Mouse (Mus musculus) cerebellum, adult 9-11 months (tissue): Measurements from ENCODE around the gene Ptprk.

Experiments used
- DNase-seq: peaks from one replicate; pipeline ENCODE4 v3.0.0; 2022

Ptprk gene

DNA sequence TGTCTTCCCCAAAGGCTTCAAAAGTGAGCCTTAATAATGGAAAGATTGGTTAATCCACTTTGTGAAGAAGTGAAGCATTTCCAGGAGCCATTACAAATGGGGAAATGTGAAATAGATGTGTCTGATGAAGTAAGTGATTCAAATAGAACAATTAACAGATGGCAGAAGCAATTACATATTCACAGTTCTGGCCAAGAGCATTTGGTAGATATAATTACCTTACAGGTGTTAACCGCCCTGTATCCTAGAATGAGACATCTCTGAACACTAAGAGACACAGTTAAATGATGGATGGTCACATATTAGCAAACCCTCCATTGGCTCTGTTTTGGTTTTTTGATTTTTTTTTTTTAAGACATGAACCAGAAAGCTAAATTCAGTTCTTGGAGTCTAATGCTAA is 361.5 kb downstream of the Ptprk start:
- DNase-seq = no peak

DNA sequence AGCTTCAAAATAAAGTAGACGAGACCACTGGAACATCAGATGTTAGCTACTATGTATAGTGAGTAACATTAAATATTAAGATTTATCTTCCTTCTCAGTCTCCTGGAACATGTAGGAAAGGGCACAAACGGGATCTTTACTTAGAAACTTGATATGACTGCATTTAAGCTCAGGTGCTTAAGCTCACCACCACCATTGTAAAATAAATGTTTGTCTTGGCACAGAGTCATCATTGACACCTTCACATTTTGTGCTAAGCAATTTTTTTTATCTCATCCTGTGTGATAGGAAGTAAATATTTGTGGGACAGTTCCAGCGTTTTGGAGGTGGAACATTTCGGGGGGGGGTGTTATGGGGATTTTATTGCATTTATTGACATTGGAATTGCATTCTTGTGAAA is 375.2 kb downstream of the Ptprk start:
- no peak for DNase-seq

DNA sequence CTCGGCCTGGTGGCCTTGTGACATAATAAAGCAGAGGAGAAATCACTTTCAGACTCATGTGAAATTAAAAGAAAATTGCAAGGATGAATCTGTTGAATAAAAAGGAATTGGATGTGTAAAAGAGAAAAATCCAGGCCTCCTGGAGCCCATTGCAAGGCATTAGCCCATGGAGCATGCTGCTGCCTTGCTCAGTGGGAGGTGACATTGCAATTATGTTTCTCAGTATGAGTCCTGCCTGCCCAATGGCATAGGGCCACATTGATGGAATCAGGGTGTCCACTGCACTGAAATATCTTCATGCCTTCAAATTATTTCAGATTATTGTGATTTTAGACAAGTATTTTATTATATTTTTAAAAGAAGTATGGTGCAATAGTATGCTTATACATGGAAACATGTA is 376.0 kb downstream of the Ptprk start:
- peak; percentile 34 for DNase-seq

DNA sequence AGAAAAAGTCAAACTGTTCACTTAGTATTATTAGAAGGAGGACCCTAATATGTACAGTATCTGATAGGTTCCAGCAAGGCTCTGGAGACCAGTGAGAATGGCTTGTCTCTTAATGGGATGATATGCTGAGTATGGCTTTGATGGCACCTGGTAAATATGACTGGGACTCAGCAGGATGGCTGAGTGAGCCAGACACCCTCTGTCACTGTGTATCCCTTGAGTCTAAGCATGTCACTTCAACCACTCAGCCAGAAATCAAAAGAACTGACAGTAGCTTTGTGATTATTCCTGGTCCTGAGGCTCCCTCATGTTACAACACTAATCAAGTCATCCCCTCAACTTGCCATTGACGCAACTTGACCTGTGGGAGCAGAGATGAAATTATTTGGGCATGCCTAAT is 383.4 kb downstream of the Ptprk start:
- DNase-seq = no peak

DNA sequence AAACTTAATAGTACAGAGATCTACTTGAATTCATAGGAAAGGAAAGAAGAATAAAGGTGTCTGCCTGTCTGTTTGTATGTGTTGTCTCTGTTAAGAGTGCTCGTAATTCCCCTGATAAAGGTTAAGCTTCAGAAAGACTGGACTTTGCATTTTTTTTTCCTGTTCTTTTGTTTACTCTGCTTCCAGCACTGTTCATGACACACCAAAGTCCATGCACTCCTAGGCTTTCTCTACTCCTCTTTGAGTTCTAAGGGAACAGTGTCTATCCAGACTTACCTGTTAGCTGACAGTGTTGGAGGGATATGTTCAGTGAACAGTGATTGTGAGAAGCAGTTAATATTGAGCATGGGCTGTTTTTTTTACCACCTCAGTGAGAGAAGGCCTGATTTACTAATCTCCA is 385.3 kb downstream of the Ptprk start:
- no peak for DNase-seq

DNA sequence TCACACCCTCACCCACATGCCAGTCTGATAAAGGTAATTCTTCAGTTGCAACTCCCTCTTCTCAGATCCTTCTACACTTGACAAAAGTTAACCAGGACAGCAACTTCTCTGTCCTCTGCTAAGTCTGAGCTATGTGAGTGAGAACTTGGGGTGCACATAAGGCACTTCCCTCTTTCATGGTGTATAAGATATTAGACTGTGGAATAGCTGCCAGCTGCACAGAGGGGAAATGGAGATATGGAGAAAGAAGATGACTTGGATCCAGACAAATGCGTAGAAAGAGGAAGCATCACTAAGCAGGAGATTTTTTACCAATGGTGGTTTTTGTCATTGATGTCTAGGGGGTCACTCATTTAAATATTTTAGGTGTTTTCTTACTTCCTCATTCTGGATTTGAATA is 389.1 kb downstream of the Ptprk start:
- DNase-seq = no peak

DNA sequence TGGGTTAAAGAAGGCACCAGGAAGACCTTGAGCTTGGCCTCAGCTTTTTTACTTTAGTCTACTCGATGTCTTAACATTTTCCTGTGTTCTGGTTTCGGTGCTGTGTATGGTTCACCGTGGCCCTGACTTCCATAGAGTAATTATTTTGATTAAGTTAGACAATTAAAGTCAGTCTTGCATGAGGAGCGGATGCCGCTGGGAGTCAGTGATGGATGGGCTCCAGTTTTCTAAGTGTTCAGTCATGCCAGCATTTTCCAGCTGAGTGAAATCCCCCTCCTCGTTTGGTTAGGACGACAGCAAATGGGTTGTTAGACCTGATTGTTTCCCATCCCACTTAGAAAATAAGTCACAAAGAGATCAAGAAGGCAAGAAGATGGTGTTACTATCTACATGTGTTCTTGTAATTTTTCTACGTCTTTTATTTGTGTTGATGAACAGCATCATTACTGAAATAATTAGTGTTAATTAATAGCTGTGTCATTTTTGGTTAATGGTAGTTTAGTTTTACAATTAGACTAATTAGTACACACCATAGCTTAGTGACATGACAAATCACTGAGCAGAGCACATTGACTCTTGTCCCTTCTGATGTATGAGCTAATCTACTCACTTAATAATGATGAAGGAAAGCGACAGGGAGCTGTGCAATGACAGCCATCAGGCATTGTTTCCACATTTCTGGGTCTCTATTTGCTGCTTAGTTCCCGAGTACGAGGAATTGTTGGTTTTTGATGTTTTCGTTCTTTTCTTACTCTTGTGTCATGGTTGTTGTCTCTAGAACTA is 390.3 kb downstream of the Ptprk start:
- DNase-seq = no peak

DNA sequence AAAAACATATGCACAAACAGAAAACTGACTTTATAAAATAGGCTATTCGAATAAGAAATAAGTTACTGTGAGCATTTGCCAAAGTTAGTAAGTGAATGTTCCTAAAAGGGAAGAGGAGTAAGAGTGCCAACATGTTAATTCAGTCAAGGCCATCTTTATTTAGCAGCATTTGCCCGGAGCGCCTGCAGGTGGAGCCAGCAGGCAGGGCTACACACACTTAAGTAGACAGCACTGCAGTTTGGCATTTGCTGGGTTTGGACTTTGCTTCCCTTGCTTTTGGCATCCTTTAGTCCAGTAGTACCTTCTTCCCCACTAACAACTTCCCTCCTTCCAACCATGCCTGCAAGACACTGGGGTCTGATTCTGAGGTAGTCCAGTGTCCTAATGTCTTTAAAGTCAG is 411.0 kb downstream of the Ptprk start:
- DNase-seq = peak; percentile 52

DNA sequence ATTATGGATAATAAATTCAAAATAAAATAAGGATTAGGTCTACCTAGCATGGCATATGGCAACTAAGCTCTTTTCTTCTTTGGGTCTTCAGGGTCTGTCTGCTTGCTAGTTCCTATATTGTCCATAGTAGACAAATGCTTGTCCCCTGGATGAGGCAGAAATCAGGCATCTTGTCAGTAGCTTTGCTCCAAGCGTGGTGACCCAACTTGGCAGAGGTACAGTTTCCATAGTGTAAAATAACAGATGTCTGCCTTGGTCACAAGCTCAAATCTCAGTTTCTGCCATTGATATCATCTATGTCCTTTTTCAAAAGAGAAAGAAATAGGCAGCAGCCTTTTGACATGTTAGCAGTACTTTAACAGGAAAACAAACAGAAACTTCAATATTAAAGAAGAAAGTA is 416.4 kb downstream of the Ptprk start:
- peak; percentile 27 for DNase-seq

DNA sequence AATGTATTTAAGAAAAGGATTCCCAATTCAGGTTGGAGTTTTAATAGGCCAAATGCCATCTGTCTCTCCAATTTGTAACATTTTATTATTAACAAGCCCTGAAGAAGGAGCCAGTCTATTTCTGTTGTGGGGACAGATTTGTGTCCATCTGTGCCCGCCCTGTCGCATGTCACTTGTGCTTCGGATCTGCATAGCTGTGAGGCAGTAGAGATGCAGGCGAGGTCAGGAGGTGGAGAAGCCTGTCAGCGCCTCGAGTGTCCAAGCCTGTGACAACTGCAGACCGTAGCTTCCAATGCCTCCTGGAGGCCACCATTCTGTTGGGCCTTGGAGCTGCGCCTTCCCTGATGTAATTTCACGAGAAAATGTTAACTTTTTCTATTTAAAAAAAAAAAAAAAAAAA is 417.6 kb downstream of the Ptprk start:
- peak; percentile 89 for DNase-seq

DNA sequence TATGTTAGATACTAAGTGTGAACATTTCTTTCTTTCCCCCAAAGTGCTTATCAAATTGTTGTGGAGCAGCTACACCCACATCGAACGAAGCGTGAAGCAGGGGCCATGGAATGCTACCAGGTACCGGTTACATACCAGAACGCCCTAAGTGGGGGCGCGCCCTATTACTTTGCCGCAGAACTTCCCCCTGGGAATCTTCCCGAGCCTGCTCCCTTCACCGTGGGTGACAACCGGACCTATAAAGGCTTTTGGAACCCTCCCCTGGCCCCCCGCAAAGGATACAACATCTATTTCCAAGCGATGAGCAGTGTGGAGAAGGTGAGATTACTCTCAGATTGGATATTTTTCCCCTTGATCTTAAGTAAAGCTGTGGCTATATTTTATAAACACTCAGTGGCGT is 418.2 kb downstream of the Ptprk start:
- peak; percentile 34 for DNase-seq

DNA sequence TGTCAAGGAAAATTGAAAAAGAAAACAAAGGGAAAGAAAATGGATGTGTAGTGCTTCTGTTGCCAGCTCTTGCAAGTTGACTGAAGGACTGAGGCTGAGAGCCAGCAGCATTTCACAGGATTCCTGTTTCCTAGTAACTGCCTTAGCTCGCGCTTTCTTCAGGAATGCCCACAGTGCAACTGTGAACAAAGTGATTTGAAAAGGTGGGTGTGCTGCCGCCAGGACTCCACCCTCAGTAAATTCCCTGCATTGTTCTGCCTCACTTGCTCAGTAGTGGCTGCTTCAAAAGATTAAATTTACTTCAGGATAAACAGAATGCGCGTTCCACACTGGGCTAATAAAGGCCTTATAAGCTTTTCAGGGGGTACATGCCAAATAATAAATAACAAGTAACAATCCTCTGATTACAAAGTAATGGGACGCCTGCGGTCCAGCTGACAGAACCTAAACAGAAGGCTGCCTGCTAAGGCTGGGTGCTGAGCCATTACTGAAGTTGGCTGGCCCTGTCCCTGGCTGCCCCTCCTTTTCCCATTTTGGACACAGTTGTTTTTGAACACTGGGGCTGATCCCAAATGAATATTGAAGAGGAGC is 418.7 kb downstream of the Ptprk start:
- DNase-seq = peak; percentile 43

DNA sequence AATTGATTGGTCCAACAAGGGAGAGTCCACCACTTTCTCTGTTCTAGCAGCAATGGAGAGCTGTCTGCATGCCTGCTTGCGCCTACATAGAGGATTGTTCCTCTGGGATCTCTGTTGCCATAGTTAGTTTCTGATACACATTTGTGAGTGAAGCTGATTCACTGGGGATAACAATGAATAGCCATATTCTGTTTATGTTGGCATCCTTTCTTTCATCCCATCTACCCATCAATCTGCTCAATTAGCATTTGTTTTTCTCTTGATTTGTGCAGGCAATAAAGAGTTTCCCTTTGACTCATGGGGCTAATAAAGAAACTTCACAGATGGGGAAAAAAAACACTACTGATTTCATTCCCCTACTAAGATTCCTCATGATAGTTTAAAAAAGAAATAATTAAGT is 423.2 kb downstream of the Ptprk start:
- no peak for DNase-seq

DNA sequence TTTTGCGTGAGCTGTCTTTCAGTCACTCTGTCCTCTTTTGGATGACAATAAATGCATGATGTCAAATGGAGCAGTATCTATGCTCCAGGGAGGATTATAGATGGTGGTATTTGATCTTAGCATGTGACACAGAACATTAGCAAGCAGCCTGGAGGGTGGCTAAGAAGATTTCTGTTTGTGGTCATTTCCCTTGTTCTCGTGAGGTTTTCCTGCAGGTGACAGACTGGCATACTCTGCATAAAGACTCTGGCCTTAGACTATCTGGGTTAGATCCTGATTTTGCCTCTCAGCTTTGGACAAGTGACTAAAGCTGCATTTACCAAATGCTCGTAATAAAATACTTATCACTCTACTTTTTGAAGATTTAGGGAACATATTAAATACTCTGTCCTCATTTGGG is 423.9 kb downstream of the Ptprk start:
- no peak for DNase-seq

DNA sequence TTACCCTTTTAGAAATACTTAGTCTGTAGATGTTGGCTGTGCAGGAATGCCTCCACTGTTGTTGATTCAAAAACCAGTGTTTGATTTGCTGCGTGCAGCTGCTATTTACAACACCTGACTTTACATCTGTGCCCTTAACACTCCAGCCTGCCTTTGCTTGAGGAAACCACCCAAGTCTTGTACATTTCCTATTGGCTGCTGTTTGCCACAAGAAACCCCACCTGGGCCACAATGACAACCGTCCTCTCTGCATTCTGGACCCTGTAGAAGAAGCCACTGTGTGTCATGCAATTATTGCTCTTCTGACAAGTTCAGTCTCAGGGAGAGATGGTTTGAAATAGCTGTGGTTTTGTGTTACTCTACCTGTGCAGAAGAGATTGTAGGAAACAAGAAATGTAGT is 439.0 kb downstream of the Ptprk start:
- no peak for DNase-seq

DNA sequence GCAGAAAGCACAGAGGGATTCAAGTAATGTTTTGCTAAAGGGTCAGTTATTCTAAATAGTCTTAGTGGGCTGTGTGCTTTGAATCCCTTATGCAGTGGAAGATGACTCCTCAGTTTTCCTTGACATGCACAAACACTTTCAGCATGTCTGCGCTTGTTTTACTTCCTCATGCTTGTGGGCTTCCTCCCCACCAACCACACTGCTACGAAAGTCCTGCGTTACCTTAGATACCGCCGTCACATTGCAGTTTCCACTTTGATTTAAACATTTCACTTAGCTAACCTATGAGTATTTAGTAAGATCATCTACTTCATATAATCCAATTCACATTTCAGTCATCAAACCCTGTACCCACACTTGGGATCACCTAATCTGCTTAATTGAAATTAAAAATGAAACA is 441.5 kb downstream of the Ptprk start:
- DNase-seq = no peak

DNA sequence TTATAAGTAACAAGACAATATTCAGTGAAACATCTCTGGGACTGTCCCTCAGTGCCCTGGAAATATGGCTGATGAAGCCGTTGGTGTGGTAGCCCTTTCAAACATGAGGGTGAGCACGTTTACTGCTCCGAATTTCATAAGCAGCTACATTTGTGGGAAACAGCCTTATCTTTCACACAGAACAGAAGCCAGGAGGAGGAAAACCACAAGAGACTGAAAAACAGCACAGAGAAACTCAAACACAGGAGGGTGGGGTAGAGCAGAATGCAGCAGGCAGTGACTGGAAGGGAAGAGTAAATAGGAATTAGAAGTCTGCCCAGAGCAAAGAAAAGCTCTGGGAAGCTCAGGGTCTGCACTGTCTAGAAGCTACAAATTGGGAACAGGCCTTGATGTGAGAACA is 443.7 kb downstream of the Ptprk start:
- DNase-seq = no peak

DNA sequence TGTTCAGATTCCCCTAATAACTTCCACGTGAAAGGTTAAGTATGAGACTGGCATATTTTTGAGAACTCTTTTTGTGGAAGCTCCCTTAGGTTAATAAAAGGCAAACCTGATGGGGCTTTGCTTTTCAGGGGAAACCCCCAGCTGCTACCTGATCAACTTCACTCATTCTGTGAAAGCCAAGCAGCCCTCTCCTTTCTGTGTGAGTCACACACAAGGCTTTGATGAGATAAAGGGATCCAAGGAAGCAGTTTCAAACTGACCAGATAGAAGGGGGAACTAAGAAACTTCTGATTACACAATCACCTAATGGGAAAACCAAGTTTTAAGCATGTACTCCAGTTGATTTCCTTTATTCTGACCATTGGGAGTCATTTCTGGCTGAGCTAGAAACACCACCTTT is 445.2 kb downstream of the Ptprk start:
- no peak for DNase-seq

DNA sequence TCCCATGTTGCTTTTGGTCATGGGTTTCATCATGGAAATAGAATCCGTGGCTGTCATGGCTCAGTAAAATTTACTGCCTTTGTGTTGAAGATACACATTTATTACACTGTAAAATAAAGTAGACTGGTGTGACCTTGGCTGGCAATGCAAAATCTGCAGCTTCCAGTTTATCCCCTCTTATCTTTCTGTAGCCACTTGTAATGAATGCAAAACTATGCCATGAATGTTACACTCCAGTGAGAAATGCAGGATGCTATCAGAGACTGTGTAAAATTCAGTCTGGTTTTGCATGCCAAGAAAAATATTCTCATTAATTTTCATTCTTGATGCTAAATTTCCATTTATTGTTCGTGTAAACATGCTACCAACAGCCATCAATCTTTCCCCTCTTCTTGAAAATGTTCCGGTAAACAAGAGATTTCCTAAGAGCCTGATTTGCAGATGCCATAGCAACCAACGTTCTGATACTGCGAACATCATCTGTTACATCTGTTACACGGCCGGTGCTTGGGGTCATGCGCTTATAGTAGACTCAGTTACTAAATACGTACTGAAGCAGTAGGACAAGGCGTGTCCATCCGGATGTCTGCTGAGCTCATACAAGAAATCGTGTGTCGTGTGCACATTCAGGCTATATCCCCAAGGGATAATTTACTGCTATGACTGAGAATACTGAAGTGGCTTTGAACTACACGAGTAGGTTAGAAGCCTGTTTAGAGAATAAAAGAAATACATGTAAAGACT is 449.5 kb downstream of the Ptprk start:
- DNase-seq = no peak

DNA sequence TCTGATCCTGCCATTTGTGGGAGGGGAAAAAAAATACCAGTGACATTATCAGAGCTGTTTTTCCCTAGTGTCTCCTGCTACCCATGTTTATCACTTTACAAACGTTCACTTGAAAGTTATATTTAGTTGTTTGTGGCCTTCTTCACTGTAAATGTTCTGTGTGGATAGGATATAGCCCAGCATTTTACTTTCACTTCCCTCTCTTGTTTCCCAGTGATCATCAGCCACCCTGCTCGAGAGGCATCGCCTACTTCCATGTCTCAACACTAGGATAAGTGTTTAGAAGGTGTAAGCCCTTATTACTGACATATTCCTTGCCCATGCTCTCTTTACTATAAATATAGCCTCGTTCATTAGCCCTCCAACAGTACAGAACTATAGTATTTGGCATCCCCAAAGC is 466.0 kb downstream of the Ptprk start:
- DNase-seq = no peak

DNA sequence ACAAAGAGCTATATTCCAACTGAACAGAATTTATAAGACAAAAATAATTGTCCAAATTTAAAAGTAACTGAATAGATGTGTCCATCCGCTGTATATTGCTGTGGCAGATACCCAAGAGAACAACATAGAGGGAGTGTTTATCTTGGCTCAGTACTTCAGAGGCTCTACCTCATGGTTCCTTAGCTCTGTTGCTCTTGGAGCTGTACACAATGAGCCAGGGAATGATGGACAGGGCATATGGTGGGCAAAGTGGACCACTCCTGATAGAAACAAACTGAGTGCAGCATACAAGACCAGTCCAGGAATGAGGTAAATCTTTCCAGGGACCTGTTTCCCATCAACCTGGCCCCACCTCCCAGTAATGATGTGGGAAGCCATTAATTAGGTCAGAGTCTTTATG is 468.1 kb downstream of the Ptprk start:
- no peak for DNase-seq

DNA sequence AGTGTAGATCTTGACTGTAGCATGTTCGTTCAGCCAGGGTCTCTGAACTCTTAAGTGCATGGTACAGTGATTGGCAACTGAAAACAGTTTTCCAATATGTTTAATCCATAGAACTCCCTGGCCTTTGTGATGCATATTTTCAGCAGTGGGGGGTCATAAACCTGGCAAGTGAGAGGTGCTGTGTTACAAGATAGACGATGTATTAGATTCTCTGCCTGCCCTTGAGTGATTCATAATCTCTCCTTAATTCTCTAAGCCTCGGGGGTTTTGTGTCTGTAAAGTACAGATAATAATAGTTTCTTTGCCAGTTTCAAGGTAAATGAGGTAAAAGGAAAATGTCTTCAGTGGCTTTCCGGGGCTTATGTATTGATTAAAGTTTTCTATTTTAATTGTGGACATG is 475.9 kb downstream of the Ptprk start:
- DNase-seq = no peak

DNA sequence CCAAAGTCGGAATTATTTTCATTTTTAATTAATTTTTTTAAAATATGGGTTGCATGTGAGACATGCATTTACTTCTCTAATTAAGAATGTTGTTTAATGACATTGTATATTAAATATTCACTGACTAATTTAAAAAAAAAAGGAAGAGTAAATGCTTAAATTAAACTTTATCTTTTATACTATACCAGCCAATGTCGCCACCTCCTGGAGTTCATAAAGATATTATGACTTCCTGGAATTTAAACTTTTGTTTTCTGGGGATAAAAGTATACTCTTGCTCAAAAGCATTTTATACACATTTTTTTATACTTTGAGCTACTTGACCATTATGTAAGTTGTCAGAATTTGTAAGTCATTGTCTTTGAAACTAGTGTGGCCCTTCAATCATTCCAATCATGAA is 477.4 kb downstream of the Ptprk start:
- no peak for DNase-seq

DNA sequence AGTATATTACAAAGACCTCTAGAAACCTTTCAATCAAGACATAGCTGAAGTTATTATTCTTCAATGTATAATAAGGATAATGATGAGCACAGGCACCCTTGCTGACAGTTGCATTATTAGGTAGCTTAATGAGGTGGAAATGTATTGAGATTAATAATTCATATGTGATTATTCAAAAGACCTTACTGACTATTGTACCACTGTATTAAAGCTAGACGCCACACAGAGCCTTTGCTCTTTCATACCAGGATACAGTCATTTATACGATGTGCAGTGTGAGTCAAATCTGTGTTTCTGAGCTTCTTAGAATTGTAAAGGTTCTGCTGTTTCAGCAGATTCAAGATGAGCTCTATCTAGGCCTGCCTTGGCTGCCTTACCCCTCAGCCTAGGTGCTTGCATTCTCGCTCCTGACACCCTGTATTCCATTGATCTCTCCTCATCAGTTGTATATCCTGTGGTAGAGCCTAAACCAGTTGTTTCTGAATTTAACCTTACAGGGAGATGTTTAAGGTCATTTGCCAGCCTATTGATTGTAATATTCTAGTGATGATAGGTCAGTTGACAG is 489.6 kb downstream of the Ptprk start:
- DNase-seq = no peak
